Mouse (Mus musculus) left cerebral cortex, postnatal 14 days (tissue): ENCODE results near the gene Eng. TPM values are rescaled to one million over a fixed set of nuclear protein-coding genes. Genes with fewer than 3 reads are reported as not detected.
A peak's percentile ranks its signal among the peaks of the same experiment; 100 is the strongest.

Source experiments
- DNase-seq, 2 experiments: peaks; one replicate each; pipeline ENCODE4 v3.0.0; 2021 to 2022; ENCODE audit warnings: low spot score in 2 of 2, mixed read lengths in 1 of 2
- intact Hi-C: fragments of 180-260 bp; cut with DNase I; formaldehyde crosslinking; loops from one replicate; pipeline ENCODE4 v1.15.1; 2025
- total RNA-seq, 2 experiments: library from RNA; stranded (reverse); gene quantifications; 2 replicates each; pipeline ENCODE4 v1.2.3; 2021

Gene Eng
- total RNA-seq, 2 experiments from 2014 or later: 30.7 to 34.5 TPM

GRCm38 (mm10) chr2:32618051-32618450, 28.3 kb upstream of the Eng start:
- DNase-seq: no peak

GRCm38 (mm10) chr2:32620682-32621516, 25.5 kb upstream of the Eng start:
- no peak for DNase-seq

More at GRCm38 (mm10) chr2:32618051-32618450, 28.3 kb upstream of the Eng start:
- intact Hi-C loops: no loop called here

GRCm38 (mm10) chr2:32621517-32621859, 24.9 kb upstream of the Eng start, which contains the start of gene Ak1:
Gene Ak1 (plus strand): TSS chr2:32621758.
- intact Hi-C loops: loop anchor here (5.0 kb wide), 1 partner anchor 39 kb away; no protein-coding TSS in a partner anchor
- DNase-seq: no peak

More at GRCm38 (mm10) chr2:32620682-32621516, 25.5 kb upstream of the Eng start:
- intact Hi-C loops: loop anchor here (5.0 kb wide), 1 partner anchor 39 kb away; no protein-coding TSS in a partner anchor

- intact Hi-C loops: loop anchor here (5.0 kb wide), 1 partner anchor 42 kb away; no protein-coding TSS in a partner anchor
- no peak for DNase-seq
Measured at GRCm38 (mm10) chr2:32624111-32624748, 22.2 kb upstream of the Eng start.

- intact Hi-C loops: no loop called here
- DNase-seq: peak; percentile 88 to 92
Measured at GRCm38 (mm10) chr2:32625212-32625872, 21.1 kb upstream of the Eng start.

- intact Hi-C loops: no loop called here
- peak; percentile 67 to 80 for DNase-seq
Measured at GRCm38 (mm10) chr2:32625873-32626694, 20.3 kb upstream of the Eng start.

- no peak for DNase-seq
- intact Hi-C loops: no loop called here
Measured at GRCm38 (mm10) chr2:32627266-32628043, 18.9 kb upstream of the Eng start.

- intact Hi-C loops: no loop called here
- DNase-seq: no peak
Measured at GRCm38 (mm10) chr2:32628044-32628550, 18.3 kb upstream of the Eng start.

GRCm38 (mm10) chr2:32628729-32629128, 17.7 kb upstream of the Eng start:
- intact Hi-C loops: no loop called here
- peak; percentile 69 for DNase-seq

GRCm38 (mm10) chr2:32629276-32629976, 17.0 kb upstream of the Eng start:
- peak; percentile 55 to 78 for DNase-seq
- intact Hi-C loops: no loop called here

- no peak for DNase-seq
- intact Hi-C loops: no loop called here
Measured at GRCm38 (mm10) chr2:32630036-32630435, 16.4 kb upstream of the Eng start.

GRCm38 (mm10) chr2:32631046-32631445, 15.3 kb upstream of the Eng start:
- no peak for DNase-seq
- intact Hi-C loops: loop anchor here (1.0 kb wide), 1 partner anchor 58 kb away; no protein-coding TSS in a partner anchor

- intact Hi-C loops: loop anchor here (1.0 kb wide), 1 partner anchor 57 kb away; no protein-coding TSS in a partner anchor
- peak; percentile 81 to 82 for DNase-seq
Measured at GRCm38 (mm10) chr2:32631737-32632394, 14.5 kb upstream of the Eng start.

- intact Hi-C loops: no loop called here
Measured at GRCm38 (mm10) chr2:32633660-32634059, 12.7 kb upstream of the Eng start.

GRCm38 (mm10) chr2:32634277-32635105, 11.9 kb upstream of the Eng start:
- intact Hi-C loops: no loop called here
- DNase-seq: no peak

More at GRCm38 (mm10) chr2:32633660-32634059, 12.7 kb upstream of the Eng start:
- no peak for DNase-seq

- no peak for DNase-seq
- intact Hi-C loops: no loop called here
Measured at GRCm38 (mm10) chr2:32636617-32637016, 9.8 kb upstream of the Eng start.
